Mouse (Mus musculus) right cerebral cortex, postnatal 14 days (tissue): Measurements from ENCODE around the gene Grn.

Experiments
- DNase-seq: peaks from one replicate; pipeline ENCODE4 v3.0.0; 2022

The Grn gene

DNA sequence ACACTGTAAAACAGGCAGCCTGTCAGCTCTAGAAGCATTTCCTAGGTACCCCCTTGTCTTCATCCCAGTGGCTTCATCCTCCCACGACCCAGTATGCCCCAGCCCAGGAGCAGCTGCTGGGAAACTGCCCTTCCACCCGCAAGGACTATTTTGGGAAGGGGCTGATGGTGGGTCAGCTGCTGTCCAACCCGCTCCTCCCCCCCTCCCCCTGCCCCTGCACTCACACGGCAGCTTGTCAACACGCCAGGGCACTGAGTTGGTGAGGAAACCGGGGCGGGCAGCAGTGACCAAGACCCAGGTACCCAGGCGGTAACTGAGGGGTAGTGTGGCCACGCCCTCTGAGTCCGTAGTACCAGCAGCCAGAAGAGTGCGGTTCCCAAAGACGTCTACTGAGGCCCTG, 13.6 kb downstream of the Grn start:
- no peak for DNase-seq

DNA sequence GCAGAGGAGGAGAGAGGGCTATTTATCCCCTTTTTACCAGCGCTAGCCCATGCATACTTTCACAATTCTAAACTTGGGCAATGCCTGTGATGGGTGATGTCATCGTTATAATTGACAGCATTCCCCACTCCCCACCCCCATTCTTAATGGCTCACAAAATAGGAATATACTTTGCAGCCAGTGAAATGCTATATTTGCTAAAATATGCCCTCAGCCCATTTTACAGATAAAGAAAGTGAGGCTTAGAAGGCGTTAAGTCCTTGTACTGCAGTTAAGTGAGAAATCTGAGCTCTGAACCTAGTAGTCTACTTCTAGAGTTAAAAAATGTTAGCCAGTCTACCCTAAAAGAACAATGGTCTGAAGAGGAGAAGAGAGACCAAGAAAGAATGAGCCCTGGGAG, 14.2 kb downstream of the Grn start:
- no peak for DNase-seq

DNA sequence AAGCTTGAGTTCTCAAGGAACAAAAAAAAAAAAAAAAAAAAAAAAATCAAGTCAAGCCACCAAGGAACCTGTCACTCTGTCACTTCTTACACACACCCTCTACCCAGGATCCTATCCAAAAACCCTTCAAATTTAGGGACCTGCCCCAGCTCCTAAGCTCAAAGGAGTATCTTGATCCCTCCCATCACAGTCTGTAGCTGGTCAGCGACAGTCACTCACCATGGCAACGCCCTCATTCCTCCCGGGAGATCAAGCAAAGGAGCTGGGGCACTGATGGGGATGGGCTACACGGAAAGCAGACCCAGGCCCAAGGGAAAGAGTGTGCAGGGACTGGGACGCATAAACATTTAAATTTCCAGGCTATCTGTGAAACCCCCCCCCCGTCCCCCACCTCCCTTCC, 14.7 kb downstream of the Grn start:
- DNase-seq, result no peak

DNA sequence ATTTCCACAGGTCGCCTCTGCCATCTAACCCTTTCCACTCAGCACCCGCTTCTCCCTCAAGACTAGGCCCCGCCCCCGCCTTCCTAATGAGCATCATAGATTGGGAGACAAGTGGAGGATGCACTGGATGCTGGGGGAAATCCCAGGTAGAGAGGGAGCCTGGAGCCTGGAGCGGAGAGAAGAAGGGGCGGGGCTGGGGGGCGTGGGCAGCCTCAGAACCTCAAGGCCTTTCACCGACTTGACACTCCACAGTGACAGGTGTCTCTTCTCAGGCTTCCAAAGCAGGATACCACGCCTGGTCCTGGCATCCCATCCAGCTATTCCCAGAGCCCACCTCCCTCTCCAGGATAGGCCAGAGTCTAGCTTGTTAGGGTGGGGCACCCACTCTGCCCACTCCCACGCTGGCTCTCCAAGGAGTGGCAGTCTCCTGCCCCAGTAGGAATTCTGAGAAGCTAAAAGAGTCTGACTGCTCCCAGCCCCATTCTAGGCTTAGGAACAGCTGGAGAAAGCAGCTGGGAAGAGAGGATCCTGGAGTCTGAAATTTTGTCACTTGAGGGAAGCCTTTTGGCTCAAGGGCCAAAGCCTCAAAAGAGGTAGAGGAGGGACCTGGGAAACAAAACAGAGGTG, 15.3 kb downstream of the Grn start:
- no peak for DNase-seq

DNA sequence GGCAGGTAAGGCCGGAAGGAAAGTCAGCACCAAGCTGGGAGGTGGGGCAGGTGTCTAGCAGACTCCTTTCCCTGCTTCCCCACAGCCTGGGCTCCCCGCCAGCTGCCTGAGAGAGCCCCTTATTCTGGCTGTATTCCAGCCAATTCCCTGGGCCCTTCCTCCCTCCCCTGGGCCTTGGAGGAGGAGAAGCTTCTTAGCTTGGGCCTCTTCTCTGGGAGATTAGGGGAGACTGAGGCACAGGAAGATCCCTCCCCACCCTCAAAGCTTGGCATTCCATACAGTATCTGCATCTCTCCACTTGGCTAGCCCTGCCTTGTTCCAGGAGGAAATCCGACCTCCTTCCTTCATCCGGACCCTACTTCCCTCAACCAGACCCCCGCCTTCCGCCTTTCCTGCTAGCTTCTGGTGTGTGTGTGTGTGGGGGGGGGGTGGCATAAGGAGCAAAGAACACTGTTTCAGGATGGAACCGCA, 15.8 kb downstream of the Grn start:
- DNase-seq, result no peak

DNA sequence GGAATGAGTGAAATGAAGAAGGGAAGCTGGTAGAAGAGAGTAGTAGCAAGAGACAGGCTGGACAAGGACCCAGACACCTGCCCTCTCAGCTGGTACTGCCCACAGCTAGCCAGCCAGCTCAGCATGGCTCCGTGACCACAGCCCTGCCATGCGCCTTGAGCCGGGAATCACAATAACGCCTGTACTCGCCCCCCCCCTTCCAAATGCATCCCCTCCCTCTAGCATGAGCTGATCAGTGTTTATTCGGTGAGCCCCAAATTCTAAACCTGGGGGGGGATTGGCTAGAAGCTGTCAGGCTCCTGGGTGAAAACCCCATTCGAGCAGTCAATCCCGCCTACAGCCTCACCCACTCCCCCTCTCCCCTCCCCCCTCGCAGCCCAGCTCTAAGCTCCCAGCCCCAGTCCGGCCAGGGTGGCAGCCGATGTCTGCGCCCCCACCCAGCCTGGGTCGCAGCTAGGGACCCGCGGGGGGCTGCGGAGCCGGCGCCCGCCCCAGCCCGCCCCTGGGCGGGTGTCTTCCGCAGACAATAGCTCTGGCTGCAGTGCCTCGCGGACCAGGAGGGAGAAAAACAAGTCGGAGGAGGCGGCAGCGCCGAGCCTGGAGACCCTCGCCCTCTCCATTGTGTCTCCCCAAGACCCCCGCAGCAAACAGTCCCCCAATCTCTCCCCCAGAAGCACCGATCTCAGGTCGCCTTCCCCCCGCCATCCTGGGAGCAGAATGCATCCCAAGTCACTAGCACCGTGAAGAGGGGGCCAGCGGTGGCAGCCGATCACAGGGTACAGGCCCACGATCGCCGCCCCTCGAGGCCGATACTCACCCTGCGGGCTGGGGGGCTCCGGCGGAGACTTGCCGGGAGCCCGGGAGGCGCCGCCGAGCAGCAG, 16.7 kb downstream of the Grn start:
- no peak for DNase-seq

DNA sequence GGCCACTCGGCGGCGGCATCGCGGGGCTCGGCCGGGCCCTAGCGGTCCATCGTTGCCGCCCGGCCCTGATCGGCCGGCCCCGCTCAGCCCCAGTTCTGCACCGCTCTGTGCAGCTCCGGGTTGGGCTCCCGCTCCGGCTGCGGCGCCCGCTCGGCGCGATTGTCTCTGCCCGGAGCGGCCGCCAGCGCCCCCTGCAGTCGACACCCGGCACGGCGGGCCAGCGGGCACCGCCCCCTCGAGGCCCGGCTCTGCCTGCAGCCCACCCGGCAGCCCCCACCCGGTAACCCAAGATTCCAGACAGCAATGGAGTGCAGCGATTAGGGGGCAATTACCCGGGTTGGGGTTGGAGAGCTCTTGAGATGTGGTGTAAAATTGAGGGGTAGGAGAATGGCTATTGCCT, 17.4 kb downstream of the Grn start, which contains the start of gene Fam171a2:
Fam171a2 (minus strand) TSS at position 186 of the 400 bp plus-strand sequence.
- peak; percentile 86 for DNase-seq

DNA sequence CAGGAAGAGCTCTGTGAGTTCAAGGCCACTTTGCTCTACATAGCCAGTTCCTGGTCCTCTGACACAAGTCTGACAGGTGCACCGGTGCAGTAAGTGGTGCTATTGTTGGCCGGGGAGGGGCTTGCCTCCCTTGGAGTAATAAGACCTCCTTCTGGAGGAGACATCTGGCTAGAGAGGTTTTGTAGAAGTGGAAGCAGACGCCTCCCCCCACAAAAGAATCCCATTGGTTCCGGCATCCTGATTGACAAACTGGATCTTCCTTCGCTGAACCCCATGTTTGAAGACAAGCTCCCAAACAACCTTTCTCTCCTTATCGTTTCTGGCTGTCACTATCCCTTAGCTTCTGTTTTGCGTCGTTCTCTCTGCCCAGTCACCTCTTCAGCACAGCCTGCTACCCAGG, 18.2 kb downstream of the Grn start:
- no peak for DNase-seq

DNA sequence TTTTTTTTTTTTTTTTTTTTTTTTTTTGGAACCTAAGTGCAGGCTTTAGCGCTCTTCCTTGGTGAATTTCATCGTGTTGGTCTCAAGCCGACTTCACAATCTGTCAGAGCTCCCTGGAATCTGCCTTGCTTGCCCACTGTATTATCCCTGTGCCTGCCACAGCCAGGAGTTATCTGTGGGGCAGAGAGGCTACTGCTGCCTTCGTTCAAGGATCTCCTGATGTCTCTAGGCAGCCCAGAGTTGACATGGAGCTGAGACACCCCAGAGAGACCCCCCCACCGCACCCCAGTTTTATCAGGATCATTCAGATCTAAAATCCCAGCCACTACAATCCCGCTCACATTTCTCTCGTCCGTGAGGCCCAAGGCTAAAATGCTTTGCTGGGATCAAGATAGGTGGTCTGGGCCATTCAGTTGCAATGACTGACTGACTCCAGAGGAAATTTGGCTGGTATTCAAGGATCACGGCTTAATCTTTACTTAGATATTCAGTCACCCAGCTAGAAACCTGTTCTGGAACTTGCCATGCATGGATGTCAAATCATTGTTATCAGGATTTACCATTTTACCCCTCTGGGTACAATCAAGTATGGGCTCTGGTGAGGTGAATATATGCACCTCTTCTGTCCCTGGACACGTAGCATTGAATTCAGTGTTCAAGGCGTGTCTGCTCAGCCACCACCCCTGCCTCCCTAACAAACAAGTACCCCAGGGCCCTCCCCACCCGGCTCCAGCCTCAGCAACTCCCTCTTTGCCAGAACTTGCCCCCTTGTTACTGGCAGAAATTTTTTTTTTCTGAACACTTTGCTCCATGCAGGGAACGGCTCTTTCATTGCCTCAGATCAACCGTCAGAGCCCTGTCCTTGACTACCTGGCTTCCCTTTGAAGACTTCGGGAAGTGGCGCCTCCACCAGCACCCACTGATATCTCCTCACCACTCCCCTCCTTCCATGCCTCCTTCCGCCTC, 19.2 kb downstream of the Grn start:
- DNase-seq, result no peak

DNA sequence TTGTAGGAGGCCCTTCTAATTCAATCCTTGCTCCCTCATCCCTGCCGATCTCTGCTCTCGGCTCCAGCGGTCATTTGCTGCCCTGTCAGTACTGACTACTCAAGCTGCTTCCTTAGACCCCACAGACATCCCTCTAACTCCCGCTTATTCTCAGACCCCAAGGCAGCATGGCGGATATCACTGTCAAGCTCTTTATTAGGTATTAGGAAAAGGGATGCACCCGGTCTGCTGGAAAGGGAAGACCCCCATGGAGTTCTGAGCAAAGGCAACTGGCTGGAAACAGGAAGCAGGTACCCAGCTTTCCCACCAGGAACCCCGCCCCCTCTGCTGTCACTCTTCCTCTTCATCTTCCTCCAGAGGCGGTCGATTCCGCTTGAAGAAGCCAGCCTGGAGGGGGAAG, 23.0 kb downstream of the Grn start:
- no peak for DNase-seq

DNA sequence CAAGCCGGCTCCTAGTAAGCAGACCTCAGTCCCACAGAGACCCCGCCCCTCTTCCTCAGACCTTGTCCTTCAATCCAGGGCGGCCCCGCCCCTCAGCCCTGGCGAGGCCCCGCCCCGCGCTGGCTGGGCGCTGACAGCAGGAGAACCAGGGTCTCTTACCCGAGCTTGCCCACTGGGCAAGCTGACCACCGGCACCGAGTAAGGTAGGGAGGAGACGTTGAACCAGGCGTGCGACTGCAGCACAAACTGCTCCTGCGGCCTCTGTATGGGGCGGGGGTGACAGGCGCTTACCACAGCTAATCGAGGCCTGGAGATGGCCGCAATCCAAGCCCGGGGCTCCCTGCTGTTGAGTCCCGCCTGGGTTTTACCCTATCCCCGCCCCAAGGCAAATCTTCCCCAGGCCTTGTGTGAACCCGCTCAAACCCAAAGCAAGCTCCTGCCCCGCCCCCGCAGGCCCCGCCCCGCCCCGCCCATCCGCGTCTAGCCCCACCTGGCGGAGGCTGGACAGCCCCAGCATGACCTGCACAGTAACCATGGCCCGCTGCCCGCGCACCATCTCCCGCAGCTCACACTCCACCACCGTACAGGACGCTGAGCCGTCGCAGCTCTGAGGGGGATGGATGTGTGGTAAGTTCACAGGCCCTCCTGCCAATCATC, 25.8 kb downstream of the Grn start:
- peak; percentile 61 for DNase-seq

DNA sequence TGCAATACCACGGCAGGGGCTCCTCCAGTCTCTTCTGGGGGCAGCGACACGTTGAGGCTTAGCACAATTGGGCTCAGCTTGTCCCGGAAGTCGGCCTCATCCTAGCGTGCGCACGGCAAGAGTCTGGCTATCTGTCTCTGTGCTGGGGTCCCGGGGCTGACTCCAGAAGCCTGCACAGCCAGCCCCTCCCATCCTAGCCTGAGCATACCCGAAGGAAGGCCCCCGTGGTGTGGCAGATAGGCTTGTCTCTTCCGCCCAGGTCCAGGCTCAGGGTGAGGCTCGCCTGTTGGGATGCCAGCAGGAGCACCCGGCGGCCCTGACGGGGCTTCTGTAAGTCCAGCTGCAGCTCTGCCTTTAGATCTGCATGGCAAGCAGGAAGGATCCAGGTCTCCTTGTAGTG, 30.4 kb downstream of the Grn start:
- DNase-seq, result no peak

DNA sequence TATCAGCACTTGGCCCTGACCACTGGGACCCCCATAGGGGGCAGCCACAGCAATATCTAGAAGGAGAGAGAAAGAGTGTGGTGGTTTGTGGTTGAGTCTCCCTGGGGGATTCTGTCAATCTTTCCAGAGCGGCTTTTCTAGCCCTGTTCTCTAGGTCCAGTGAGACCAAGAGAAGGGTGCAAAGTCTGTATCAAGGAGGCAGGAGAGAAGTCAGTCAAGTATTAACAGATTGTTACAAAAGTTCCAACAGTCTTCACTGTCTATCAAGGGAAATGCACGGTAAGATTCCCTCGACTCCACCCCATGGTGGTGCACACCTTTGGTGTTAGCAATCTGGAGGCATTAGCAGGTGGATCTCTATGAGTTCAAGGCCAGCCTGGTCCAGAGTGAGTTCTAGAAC, 31.6 kb downstream of the Grn start:
- DNase-seq, result no peak

DNA sequence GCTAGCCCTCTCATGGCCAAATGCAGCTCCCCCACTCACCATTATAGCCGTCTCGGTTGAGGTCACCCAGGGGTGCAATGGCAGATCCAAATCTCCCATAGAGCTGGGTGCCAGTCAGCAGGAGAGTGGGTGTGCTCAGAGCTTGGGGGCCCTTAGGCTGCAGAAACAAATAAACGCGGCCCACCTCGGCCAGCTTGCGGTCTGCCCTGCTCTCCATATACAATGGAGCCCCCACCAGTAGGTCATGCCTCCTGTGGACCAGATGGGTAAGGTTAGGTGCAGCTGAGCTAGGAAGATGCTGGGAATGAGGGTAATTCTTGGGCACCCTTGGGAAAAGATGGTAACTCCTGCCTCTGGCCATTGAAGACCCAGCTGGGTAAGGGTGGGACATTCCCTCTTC, 34.8 kb downstream of the Grn start:
- no peak for DNase-seq

DNA sequence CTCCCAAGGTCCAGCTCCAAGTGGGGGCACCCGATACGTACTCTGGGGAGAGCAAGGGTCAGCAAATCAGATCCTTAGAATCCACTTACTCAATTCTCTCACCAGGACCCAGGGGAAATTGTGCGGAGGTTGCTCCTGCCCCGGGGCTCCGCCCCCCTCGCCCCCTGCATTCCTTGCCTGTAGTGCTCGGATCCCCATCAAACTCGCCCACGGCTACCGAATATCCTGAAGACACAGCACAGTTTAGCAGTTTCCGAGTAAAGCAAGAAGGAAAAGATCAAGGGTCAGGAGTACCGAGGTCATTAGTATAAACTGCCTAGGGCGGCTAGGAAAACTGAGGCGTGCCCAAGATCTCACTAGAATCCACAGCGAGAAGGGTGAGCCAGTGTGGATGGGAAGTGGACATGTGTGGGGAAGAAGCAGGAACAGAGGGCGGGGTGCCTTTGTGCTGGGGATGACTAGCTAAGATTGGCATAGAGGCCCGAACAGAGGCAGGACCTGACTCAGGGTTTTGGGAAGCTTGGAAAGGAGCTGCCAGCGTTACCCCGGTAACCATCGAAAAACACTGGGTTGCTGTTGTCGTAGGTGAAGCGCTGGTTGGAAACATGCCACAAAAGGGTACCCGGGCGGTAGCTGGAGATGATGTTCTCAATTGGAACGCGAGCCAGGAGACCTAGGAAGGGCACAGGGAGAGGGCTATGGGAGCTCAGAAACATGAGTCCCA, 35.8 kb downstream of the Grn start:
- DNase-seq, result peak; percentile 61

DNA sequence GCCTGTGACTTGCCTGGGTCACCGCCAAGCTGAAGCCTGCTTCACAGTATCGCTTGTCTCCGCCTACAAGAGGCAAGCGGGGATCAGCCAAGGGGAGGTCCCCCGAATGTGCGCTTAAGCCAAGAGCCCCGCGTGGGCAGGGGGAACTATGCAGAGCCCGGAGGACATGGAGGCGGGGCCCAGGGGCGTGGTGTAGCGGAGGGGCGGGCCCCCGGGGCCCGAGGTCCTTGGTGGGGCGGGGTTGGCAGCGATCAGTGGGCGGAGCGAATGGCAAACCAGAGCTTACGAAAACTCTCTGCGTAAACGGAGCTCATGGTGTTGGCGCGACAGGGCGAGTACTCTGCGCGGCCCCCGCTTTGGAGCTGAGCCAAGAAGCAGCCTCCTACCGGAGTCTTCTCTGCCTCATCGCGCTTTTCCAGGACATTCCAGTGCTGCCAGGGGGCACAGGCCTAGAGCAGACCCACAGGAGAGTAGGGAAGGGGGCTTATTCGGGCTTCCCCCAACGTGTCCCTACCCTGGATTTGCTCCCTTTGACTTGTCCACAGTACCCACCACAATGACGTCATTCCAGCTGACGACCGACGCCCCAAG, 37.0 kb downstream of the Grn start:
- DNase-seq, result peak; percentile 93

DNA sequence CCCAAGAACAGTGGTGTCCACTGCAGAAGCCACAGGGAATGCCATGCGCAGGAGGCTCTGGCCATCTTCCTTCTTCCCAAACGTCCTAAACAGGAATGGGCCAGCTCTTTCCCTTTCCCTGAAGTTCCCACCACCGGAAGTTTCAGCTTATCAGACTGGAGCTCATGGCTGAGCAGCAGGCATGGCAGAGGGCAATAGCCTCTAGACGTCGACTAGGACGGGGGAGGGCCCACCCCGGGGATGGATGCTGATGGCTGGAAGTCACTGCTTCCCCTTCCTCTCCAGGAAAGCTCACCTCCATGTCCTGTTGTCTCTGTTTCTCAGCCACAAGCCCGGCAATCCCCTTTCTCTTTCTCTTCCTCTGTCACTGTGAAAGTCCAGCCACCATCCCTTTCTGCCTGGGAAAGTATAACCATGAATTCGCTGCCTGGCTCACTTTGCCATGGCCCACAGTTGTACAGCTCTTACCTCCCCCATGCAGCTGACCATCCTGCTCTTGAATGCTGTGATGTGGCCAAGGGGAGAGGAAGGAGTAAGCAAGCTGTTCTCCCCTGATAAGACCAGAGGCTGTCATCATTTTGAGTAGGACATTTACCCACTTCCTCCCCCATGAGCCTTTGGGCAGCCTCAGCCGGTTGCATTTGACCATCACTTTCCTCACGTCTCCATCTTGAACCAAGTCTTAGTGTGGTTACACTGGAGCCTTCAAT, 39.7 kb downstream of the Grn start, which contains the start of gene Itga2b:
Itga2b (minus strand) TSS at position 475 of the 710 bp plus-strand sequence.
- DNase-seq, result no peak

DNA sequence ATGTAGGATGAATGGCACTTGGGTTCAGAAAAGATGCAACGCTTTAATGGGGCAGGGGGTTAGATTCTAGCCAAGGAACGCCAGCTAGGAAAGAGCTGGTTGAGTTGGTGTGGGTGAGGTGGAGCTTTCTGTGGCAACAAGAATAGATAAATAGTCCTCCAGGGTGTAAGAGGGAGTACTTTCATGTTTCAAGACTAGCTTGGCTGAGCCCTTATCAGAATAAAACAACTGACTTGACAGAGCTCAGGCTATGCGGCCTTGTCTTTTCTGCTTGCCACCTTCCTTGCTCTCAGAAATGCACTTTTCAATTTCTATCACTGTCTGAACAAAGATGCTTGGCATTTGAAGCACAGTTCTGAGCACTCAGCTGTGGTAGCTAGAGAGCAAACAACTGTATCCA, 44.9 kb downstream of the Grn start:
- DNase-seq, result no peak

DNA sequence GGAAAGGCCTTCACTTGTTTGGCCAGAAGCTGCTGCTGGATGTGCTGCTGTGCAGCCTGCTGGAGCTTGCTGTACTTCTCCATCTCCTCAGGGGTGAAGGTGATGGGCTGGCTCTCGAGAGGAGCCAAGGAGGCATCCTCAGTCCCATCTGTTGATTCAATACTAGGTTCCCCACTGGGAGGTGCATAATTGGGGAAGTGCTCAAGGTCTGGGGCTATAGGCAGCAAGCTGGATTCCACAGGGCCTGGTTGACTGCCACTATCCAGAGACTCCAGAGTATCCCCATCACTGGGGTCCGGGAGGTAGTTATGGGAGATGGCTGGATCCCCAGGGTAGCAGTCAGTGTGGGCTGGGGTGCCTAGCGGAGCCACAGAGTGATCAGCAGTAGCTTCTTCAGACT, 48.6 kb downstream of the Grn start:
- no peak for DNase-seq

DNA sequence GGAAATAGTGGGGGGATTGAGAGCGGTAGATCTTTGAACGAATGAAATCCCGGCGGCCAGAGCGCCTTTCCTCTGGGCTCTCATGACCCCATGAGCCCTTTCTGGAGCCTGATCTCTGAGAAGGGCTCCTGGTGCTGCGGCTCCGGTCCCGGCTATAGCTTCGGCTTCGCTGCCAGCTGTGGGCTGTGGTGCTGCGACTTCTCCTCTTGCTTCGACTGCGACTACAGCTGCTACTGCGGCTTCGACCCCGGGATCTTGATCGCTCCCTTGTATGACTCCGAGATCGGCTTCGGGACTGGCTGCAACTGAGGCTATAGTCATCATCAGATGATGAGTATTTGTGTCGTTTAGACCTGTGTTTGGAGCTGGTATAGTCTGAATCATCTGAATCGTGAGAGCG, 49.5 kb downstream of the Grn start:
- no peak for DNase-seq

DNA sequence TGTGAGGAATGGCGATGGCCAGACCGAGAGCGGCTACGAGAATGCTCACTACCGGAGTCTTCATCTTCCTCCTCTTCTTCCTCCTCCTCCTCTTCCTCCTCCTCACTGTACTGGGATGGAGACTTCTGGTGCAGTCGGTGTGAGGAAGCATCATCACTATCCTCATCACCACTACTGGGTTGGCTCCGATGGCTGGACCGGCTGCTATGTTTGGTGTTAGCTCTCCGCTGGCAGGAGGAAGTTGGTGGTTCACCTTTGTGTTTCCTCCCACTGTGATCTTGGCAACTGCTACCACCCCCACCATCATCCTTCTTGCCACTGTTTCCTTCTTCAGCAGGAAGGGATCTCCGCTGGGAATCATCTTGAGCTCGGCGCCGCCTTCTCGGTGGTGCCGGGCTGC, 50.0 kb downstream of the Grn start:
- DNase-seq, result no peak
